Mouse (Mus musculus): ENCODE results near the gene Tmcc1. TPM values are rescaled to one million over a fixed set of nuclear protein-coding genes. Genes with fewer than 3 reads are reported as not detected.

Gene Tmcc1
- polyA plus RNA-seq, 1 experiment from 2014 or later = 11.1 TPM

GRCm38 (mm10) chr6:115969103-115969502 is 224.2 kb downstream of the Tmcc1 start:
- no peak for DNase-seq (ENCODE audit: low spot score)
- no peak for ATAC-seq (ENCODE audit: low read depth)
- no peaks in the 10 kb centered on the region for H3K9me3 ChIP-seq (ENCODE audit: control insufficient read depth, low read length)
- peaks cover 19% of the 10 kb centered on the region for H3K4me1 ChIP-seq (ENCODE audit: control insufficient read depth, insufficient read depth, low read length)
- 60% methylated on average over 9 of the region's 9 CpGs for WGBS
- no peak overlapping the region for H3K27ac ChIP-seq (replicated peaks; ENCODE audit: low read depth, low read length)
- 0 out of 2 replicates have a peak overlapping the region, but pooled peaks have one; percentile 3 for H3K9ac ChIP-seq (ENCODE audit: low read depth, low read length)
- H3K4me2 ChIP-seq (ENCODE audit: low read depth, low read length) = no peak overlapping the region
- no peak overlapping the region for H3K4me3 ChIP-seq (ENCODE audit: low read depth, low read length)
- H3K36me3 ChIP-seq (ENCODE audit: control insufficient read depth, insufficient read depth, low read length) = 0 out of 2 replicates have a peak, but pooled peaks cover 22% of the 10 kb centered on the region
- H3K27me3 ChIP-seq (replicated peaks; ENCODE audit: control insufficient read depth, insufficient read depth, low read length) = no peaks in the 10 kb centered on the region

GRCm38 (mm10) chr6:115968700-115969099 is 224.6 kb downstream of the Tmcc1 start:
- H3K27ac ChIP-seq (replicated peaks; ENCODE audit: low read depth, low read length) = no peak overlapping the region
- no peak overlapping the region for H3K4me3 ChIP-seq (ENCODE audit: low read depth, low read length)
- 68% methylated on average over 6 of the region's 6 CpGs for WGBS
- no peak overlapping the region for H3K9ac ChIP-seq (ENCODE audit: low read depth, low read length)
- no peak overlapping the region for H3K4me2 ChIP-seq (ENCODE audit: low read depth, low read length)
- no peaks in the 10 kb centered on the region for H3K9me3 ChIP-seq (ENCODE audit: control insufficient read depth, low read length)
- 0 out of 2 replicates have a peak, but pooled peaks cover 26% of the 10 kb centered on the region for H3K36me3 ChIP-seq (ENCODE audit: control insufficient read depth, insufficient read depth, low read length)
- DNase-seq (ENCODE audit: low spot score) (no peak), ATAC-seq (ENCODE audit: low read depth) (no peak)
- H3K27me3 ChIP-seq (replicated peaks; ENCODE audit: control insufficient read depth, insufficient read depth, low read length) = no peaks in the 10 kb centered on the region
- peaks cover 19% of the 10 kb centered on the region for H3K4me1 ChIP-seq (ENCODE audit: control insufficient read depth, insufficient read depth, low read length)

Other genes starting within 250 kb of the Tmcc1 start
- not detected in 2 replicates for gene H1foo, start 248.5 kb downstream of the Tmcc1 start, polyA plus RNA-seq (2014; fragmentation: Nextera tagmentation; extraction: Ambion mirVana)
- gene Plxnd1, start 198.5 kb downstream of the Tmcc1 start, polyA plus RNA-seq (2014; fragmentation: Nextera tagmentation; extraction: Ambion mirVana) = 45.5 and 46.9 TPM in 2 replicates
- 36.9 and 43.3 TPM in 2 replicates for gene Washc2, start 14.6 kb upstream of the Tmcc1 start, polyA plus RNA-seq (2014; fragmentation: Nextera tagmentation; extraction: Ambion mirVana)
- gene Zfand4, start 70.7 kb upstream of the Tmcc1 start, polyA plus RNA-seq (2014; fragmentation: Nextera tagmentation; extraction: Ambion mirVana) = 6.5 and 8.1 TPM in 2 replicates
- gene March8, start 144.5 kb upstream of the Tmcc1 start, polyA plus RNA-seq (2014; fragmentation: Nextera tagmentation; extraction: Ambion mirVana) = 31.8 and 32.1 TPM in 2 replicates

All from embryonic facial prominence, embryonic 14.5 days (tissue).